Mouse (Mus musculus) CH12.LX (cell line): ENCODE measurements around the gene Sorcs3.

Source experiments
- CTCF ChIP-seq, 2 experiments: IDR thresholded peaks in 1 of 2; conservative IDR thresholded peaks in 1 of 2; 2 replicates each; pipeline ENCODE4 v1.5.1; 2011 to 2012; ENCODE audit warnings: low read depth in 2 of 2, low read length in 2 of 2, improper control_type of control experiment in 1 of 2, inconsistent platforms in 1 of 2, mild to moderate bottlenecking in 1 of 2, moderate library complexity in 1 of 2
- E2F4 ChIP-seq: IDR thresholded peaks from 2 replicates; pipeline ENCODE4 v1.6.1; 2011; ENCODE audit warnings: low read depth, low read length, improper control_type of control experiment; ENCODE audit not compliant: insufficient replicate concordance
- ELF1 ChIP-seq: IDR thresholded peaks from 2 replicates; pipeline ENCODE4 v1.6.1; 2014; ENCODE audit warnings: low read depth, mild to moderate bottlenecking, inconsistent platforms, low read length, improper control_type of control experiment
- EP300 ChIP-seq: IDR thresholded peaks from 2 replicates; pipeline ENCODE4 v1.6.1; 2011; ENCODE audit warnings: low read length, improper control_type of control experiment
- JUND ChIP-seq: conservative IDR thresholded peaks from 2 replicates; pipeline ENCODE4 v1.6.1; 2011; ENCODE audit warnings: low read depth, low read length, improper control_type of control experiment
- NRF1 ChIP-seq: IDR thresholded peaks from 2 replicates; pipeline ENCODE4 v1.6.1; 2014; ENCODE audit warnings: low read depth, mild to moderate bottlenecking, inconsistent platforms, low read length, improper control_type of control experiment, moderate library complexity
- POLR2A ChIP-seq: IDR thresholded peaks from 2 replicates; pipeline ENCODE4 v1.6.1; 2011; ENCODE audit warnings: low read depth, mild to moderate bottlenecking, improper control_type of control experiment, low read length
- USF1 ChIP-seq: IDR thresholded peaks from 2 replicates; pipeline ENCODE4 v1.6.1; 2014; ENCODE audit warnings: low read depth, mild to moderate bottlenecking, inconsistent platforms, low read length, improper control_type of control experiment
- ZKSCAN1 ChIP-seq: IDR thresholded peaks from 2 replicates; pipeline ENCODE4 v1.6.1; 2012; ENCODE audit warnings: low read depth, inconsistent platforms, low read length, improper control_type of control experiment, borderline replicate concordance

DNA sequence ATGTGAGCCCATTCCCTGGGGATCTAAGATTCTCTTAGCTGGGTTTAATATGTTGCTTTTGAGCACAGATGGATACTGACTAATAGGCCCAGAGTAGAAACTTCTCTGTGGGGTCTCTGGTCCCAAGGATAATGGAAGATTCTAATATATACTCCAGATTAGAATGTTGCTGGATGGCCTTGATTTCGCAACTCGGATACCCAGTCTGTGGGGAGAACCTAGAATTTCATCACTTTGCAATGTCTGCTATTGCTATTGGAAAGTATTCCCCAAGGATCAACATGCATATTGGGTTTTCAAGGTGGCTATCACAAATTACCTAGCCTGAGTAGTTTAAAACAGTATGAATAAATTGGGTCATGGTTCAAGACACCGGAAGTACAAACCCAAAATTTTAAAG is 609.2 kb downstream of the Sorcs3 start:
- no peak for TF ChIP-seq POLR2A
- no peak for TF ChIP-seq CTCF (conservative IDR thresholded peaks at IDR 0.05 in 1 of 2, IDR thresholded peaks at IDR 0.05 in 1 of 2; ENCODE audit: low read depth in 2 of 2, low read length in 2 of 2)
- no peak for TF ChIP-seq NRF1
- no peak for TF ChIP-seq ZKSCAN1
- no peak for TF ChIP-seq JUND
- no peak for TF ChIP-seq ELF1
- TF ChIP-seq EP300: no peak
- TF ChIP-seq E2F4: no peak
- TF ChIP-seq USF1: no peak
